Mouse (Mus musculus): ENCODE data around the gene Nckipsd.

GRCm38 (mm10) chr9:108761561-108761960 lies 46.6 kb upstream of the Nckipsd start:
- TF ChIP-seq CTCF (IDR thresholded peaks at IDR 0.05; ENCODE audit: low read depth) (no peak), EP300 (IDR thresholded peaks at IDR 0.05; ENCODE audit: low read depth) (no peak)
